Mouse (Mus musculus): ENCODE results near the gene Rpl35.
"Not testable (repeated sequence)": the region's sequence is repeated elsewhere in the genome, so short reads cannot be mapped to it uniquely, and the experiment has no call there.

Gene Rpl35

GRCm38 (mm10) chr2:39005574-39006079 is at the start of gene Rpl35:
Gene Rpl35 (minus strand): TSS chr2:39005624.
- DNase-seq (ENCODE audit: low spot score) = no peak

DNA sequence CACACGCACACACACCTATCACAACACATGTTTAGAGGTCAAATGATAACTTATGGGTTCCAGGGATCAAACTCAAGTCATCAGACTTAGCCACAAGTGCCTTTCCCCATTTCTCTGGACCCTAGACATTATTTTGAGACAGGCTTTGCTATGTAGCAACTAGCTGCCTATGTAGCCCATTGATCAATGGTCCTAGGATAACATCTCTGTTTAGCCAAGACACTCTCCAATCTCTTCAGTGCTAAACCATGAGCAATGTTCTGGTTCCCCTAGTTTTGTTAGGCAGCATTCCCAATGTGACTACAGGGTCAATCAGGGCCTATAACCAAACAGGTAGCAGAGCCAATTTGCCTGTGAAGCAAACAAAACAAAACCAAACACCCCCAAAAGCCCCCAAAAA is 43.1 kb upstream of the Rpl35 start:
- DNase-seq (ENCODE audit: low spot score) = no peak

GRCm38 (mm10) chr2:39040215-39040614 is 34.8 kb upstream of the Rpl35 start:
- DNase-seq (ENCODE audit: low spot score) = no peak

DNA sequence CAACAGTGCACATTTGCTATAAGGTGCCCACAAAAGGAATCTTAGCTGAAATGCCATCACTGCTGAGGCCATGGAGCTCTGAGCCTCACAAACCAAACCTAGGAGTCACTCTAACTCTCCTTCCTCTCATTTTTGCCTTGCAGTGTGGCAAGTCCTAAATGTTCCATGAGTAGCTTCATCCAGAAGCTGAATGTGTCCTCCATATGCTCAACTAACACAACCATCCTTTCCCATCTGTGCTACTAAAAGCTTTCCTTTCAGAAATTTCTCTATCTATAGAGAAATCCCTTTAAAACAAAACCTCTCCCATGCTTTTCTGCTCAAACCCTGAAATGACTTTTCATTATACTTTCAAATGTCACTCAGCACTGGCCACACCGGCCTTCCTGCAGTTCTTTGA is 26.2 kb upstream of the Rpl35 start:
- DNase-seq (ENCODE audit: low spot score) = no peak

DNA sequence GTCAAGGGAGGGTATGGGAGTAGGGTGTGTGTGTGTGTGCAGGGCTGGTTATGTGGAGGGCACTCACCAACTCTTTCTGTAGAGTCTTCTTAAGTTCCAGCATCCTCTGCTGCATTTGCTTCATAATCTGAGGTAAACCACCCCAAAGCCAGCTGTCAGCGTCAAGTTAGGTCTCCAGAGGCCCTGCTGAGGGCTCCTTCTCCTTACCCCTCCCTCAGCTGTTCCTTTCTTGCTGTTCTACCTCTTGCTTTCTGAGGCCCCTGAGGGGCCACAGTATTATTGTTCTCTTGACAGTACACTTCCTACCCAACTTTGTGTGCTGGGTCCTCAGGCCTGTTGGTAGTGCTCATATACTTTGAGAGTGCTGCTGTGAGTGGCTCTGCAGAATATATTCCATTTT is 14.6 kb upstream of the Rpl35 start:
- DNase-seq (ENCODE audit: low spot score) = no peak

- DNase-seq (ENCODE audit: low spot score) = no peak
These were observed 11.2 kb upstream of the Rpl35 start for GRCm38 (mm10) chr2:39016581-39016980.

DNA sequence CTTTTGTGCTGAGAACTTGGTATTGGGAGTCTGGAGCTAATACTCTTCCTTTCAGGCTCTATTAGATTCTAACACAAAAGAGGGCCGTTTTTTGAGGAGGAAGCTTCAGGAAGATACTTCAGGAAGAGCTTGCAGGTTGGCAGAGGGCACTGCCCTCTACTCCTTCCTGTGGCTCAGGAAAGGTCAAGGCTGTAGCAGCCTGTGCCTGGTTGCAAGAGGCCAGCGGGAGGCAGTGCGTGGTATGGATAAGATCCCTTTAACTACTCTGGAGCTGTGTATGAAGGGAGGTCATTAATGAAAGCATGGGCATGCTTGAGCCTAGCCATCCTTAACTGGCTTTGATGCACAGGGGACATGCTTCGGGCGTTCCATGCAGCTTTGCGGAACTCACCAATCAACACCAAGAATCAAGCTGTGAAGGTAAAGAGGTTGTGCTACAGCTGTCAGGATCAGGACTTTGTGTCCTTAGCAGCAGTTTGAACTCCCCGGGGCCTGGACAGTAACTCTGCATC is 7.4 kb upstream of the Rpl35 start:
- no peak for DNase-seq (ENCODE audit: low spot score)

DNA sequence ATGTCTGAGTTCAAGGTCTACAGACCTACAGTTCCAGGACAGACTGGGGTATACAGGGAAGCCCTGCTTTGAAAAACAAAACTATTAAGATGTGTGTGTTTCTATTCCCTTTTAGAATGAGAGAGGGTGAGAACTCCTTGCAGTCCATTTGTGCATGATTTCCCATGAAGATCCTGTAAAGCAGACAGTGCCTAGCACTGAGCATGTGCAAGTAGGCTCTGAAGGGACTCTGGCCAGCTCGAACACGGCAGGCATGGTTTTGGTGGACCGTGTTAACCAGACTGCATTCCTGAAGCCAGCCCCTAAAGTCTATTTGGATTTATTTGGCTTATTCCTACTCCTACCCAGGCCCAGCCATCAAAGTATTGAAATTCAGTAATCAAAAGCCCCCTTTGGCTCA is 6.5 kb upstream of the Rpl35 start:
- DNase-seq (ENCODE audit: low spot score) = no peak

- DNase-seq (ENCODE audit: low spot score) = no peak
These were observed 5.8 kb upstream of the Rpl35 start for GRCm38 (mm10) chr2:39011264-39011663.

- DNase-seq (ENCODE audit: low spot score) = not testable (repeated sequence)
These were observed 4.7 kb upstream of the Rpl35 start for GRCm38 (mm10) chr2:39010144-39010543.

DNA sequence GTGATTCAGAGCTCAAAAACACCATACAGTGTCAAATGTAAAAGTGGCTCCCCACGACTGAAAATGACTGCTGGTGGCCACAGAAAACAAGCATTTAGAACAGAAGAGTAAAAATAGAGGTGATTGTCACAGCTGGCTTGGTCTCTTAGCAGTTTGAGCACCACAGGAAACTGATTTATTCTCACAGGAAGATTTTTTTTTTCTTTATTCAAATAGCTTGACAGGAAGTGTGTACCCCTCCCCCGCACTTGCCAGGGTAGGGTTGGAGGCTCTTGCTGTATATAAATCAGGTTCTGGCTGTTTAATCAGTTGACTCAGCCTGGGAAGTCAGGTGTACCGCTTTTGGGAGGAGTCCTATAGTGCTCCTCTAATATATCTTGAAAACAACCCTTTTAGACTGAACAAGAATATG is 3.5 kb upstream of the Rpl35 start:
- no peak for DNase-seq (ENCODE audit: low spot score)

DNA sequence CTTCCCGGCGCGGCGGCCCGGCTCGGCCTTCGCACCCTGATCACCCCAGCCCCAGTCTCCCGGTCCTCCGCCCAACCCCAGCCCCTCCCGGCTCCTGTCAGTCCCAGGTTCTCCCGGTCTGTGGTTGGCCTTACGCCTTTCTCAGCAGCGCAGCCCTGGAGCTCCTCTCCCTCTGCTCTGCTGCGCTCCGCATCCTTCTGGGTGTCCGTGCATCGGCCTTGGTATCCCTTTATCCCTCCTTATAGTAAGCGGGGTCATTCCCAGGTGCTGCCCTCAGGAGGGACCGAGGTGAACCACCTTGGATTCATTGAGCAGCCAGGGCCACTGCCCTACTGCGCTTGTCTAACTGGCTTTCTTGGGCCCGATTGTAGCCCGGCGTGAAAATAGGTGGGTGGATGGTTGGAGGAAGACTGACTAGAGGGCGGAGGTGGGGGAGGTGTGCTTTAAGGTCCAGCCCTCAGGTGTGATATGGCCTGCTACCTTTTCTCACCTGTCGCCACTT is 3.0 kb upstream of the Rpl35 start:
- DNase-seq (ENCODE audit: low spot score) = peak; percentile 28

GRCm38 (mm10) chr2:39007865-39008264 is 2.4 kb upstream of the Rpl35 start:
- DNase-seq (ENCODE audit: low spot score) = peak; percentile 89

DNA sequence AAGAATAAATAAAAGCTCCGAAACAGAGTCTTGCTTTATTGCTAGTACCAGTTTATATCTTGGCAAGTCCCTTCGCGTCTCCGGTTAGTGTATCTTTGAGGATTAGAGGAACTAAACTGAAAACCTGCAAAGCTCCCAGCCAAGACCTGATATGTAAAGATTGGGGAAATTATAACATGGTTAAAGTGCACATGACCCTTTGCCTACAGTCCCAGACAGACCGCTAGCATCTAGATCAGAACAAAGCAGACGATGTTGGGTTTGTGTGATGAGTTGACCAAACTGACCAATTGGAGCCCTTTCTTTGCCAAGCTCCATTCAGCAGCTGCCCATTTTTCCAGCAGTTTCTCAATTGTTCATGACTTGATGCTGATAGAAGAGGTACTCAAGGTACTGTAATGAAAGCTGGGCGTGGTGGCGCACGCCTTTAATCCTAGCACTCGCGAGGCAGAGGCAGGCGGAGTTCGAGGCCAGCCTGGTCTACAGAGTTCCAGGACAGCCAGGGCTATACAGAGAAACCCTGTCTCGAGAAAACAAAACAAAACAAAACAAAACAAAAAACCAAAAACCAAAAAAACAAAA is 816 bp upstream of the Rpl35 start:
- no peak for DNase-seq (ENCODE audit: low spot score)

GRCm38 (mm10) chr2:39004880-39005435 is 466 bp downstream of the Rpl35 start, which contains the start of gene Arpc5l:
Gene Arpc5l (plus strand): TSS chr2:39005348.
- peak; percentile 84 for DNase-seq (ENCODE audit: low spot score)

GRCm38 (mm10) chr2:39004372-39004771 is 1.1 kb downstream of the Rpl35 start:
- DNase-seq (ENCODE audit: low spot score) = no peak

DNA sequence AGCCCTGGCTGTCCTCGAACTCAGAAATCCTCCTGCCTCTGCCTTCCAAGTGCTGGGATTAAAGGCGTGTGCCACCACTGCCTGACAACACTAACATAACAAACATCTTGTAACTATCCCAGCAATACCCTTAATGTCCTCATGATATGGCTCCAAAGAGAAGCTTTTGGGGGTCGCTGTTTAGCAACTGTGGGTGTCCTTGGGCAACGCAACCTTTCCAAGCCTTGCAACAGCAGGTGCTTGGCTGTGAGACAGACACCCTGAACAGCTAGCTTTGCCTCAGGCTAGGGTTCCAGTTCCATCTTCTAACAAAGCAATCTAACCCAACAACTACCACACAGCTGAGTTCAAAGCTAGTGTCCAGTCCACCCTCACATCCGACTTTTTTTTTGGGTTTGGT is 1.9 kb downstream of the Rpl35 start:
- DNase-seq (ENCODE audit: low spot score) = no peak

- DNase-seq (ENCODE audit: low spot score) = no peak
These were observed 2.3 kb downstream of the Rpl35 start for GRCm38 (mm10) chr2:39003106-39003505.

GRCm38 (mm10) chr2:39001866-39002265 is 3.6 kb downstream of the Rpl35 start:
- DNase-seq (ENCODE audit: low spot score) = no peak

- no peak for DNase-seq (ENCODE audit: low spot score)
These were observed 4.9 kb downstream of the Rpl35 start for GRCm38 (mm10) chr2:39000587-39000919.

GRCm38 (mm10) chr2:38999910-39000586 is 5.4 kb downstream of the Rpl35 start:
- DNase-seq (ENCODE audit: low spot score) = no peak

- DNase-seq (ENCODE audit: low spot score) = no peak
These were observed 6.0 kb downstream of the Rpl35 start for GRCm38 (mm10) chr2:38999381-38999780.
